ENCODE assay signal across 19 mouse cellular contexts in the genomic region with DNA sequence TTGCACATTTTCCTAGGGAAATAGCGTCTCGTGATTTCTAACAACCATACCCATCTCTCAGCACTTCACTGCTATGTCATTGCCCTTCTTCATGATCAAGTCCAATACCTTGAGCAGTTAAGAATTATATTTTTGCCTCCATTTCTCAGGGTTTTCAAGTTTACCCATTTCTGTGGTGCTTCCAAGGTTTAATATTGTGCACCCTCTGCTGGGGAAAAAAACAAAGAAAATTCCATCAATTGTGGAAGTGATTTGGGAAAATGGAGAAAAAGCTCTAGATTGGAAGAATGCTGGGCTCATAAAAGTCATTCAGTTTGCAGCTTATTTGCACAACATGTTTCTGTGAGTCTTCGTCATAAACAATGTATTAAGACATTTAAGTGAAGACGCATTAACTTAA. TPM values are rescaled to one million over a fixed set of nuclear protein-coding genes. Genes with fewer than 3 reads are reported as not detected.
A peak's percentile ranks its signal among the peaks of the same experiment; 100 is the strongest.
DNase-seq lines count a peak whose midpoint lies in the region; ATAC-seq and TF ChIP-seq lines count a peak whose summit lies in the region.
"Had no signal": no experiment of that assay in that cellular context is flagged by ENCODE, and none has a peak within 500 bp of the region (broad histone marks: within the 10 kb centered on the region; RNA-seq: fewer than 3 reads in every experiment).

No protein-coding gene starts in this region.

- peak; percentile 20 for DNase-seq in forebrain, embryonic 14.5 days (ENCODE audit: low spot score)
- DNase-seq in layer of hippocampus, adult 2 months (ENCODE audit: low spot score in 2 of 2): no peak
- DNase-seq in layer of hippocampus, adult 8-10 months (ENCODE audit: low spot score in 2 of 2): no peak
- no peak for DNase-seq in midbrain, postnatal 0 days (ENCODE audit: low spot score)
- DNase-seq in midbrain, embryonic 10.5 days (ENCODE audit: low spot score): no peak
- DNase-seq in frontal cortex, postnatal 36 days (ENCODE audit: low spot score in 2 of 2): no peak
- DNase-seq: adrenal gland, postnatal 14 days; cerebellum, adult 11 months; cerebellum, adult 9-11 months; cerebellum, postnatal 36 days; gastrocnemius, postnatal 14 days had no signal

- no peaks in the 10 kb centered on the region for H3K27me3 ChIP-seq in forebrain, embryonic 14.5 days (replicated peaks; ENCODE audit: control insufficient read depth, insufficient read depth, low read length)
- H3K27me3 ChIP-seq in forebrain, embryonic 13.5 days: no peaks in the 10 kb centered on the region
- no peaks in the 10 kb centered on the region for H3K27me3 ChIP-seq in midbrain, postnatal 0 days (ENCODE audit: insufficient read depth, low read length)
- H3K27me3 ChIP-seq in midbrain, embryonic 10.5 days (ENCODE audit: low read depth, poor library complexity, severe bottlenecking): no peaks in the 10 kb centered on the region
- H3K27me3 ChIP-seq: embryonic facial prominence, embryonic 13.5 days; forebrain, embryonic 12.5 days; heart, embryonic 12.5 days; Patski had no signal

- no peak overlapping the region for H3K4me2 ChIP-seq in forebrain, embryonic 14.5 days (ENCODE audit: low read length)
- H3K4me2 ChIP-seq in forebrain, embryonic 13.5 days: no peak overlapping the region
- H3K4me2 ChIP-seq in midbrain, postnatal 0 days (ENCODE audit: low read depth, low read length, poor library complexity, severe bottlenecking): no peak overlapping the region
- H3K4me2 ChIP-seq: embryonic facial prominence, embryonic 13.5 days; forebrain, embryonic 12.5 days; heart, embryonic 12.5 days had no signal

- 95% methylated on average over 4 of the region's 4 CpGs for WGBS in forebrain, embryonic 14.5 days
- 95% methylated on average over 4 of the region's 4 CpGs for WGBS in forebrain, embryonic 13.5 days
- 95% methylated on average over 4 of the region's 4 CpGs for WGBS in midbrain, postnatal 0 days
- 95% methylated on average over 4 of the region's 4 CpGs for WGBS in midbrain, embryonic 10.5 days

- H3K9me3 ChIP-seq in forebrain, embryonic 14.5 days (replicated peaks; ENCODE audit: control insufficient read depth, low read length): no peaks in the 10 kb centered on the region
- no peaks in the 10 kb centered on the region for H3K9me3 ChIP-seq in forebrain, embryonic 13.5 days (replicated peaks)
- H3K9me3 ChIP-seq in midbrain, postnatal 0 days (ENCODE audit: low read length): no peaks in the 10 kb centered on the region
- H3K9me3 ChIP-seq in midbrain, embryonic 10.5 days (replicated peaks): no peaks in the 10 kb centered on the region
- H3K9me3 ChIP-seq: embryonic facial prominence, embryonic 13.5 days; forebrain, embryonic 12.5 days; heart, embryonic 12.5 days had no signal

- H3K4me3 ChIP-seq in forebrain, embryonic 14.5 days (ENCODE audit: low read depth, low read length): no peak overlapping the region
- no peak overlapping the region for H3K4me3 ChIP-seq in forebrain, embryonic 13.5 days
- H3K4me3 ChIP-seq in layer of hippocampus, adult 2 months: no peak overlapping the region
- H3K4me3 ChIP-seq in midbrain, postnatal 0 days (ENCODE audit: low read depth, low read length): no peak overlapping the region
- no peak overlapping the region for H3K4me3 ChIP-seq in midbrain, embryonic 10.5 days
- H3K4me3 ChIP-seq: embryonic facial prominence, embryonic 13.5 days; forebrain, embryonic 12.5 days; heart, embryonic 12.5 days had no signal

- no peak for ATAC-seq in forebrain, embryonic 14.5 days
- no peak for ATAC-seq in forebrain, embryonic 13.5 days
- no peak for ATAC-seq in midbrain, postnatal 0 days (ENCODE audit: low FRiP score)
- ATAC-seq: activated CD4-positive, CD25-positive, alpha-beta regulatory T cell, adult 4 months; hindbrain, embryonic 16.5 days; Patski had no signal

- no peak overlapping the region for H3K9ac ChIP-seq in forebrain, embryonic 14.5 days (ENCODE audit: low read length)
- H3K9ac ChIP-seq in forebrain, embryonic 13.5 days: no peak overlapping the region
- no peak overlapping the region for H3K9ac ChIP-seq in midbrain, postnatal 0 days (replicated peaks; ENCODE audit: low read length, poor library complexity, severe bottlenecking)
- H3K9ac ChIP-seq: embryonic facial prominence, embryonic 13.5 days; forebrain, embryonic 12.5 days; heart, embryonic 12.5 days had no signal

- H3K4me1 ChIP-seq in forebrain, embryonic 14.5 days (ENCODE audit: control insufficient read depth, insufficient read depth, low read length): no peaks in the 10 kb centered on the region
- H3K4me1 ChIP-seq in forebrain, embryonic 13.5 days: no peaks in the 10 kb centered on the region
- no peaks in the 10 kb centered on the region for H3K4me1 ChIP-seq in midbrain, postnatal 0 days (ENCODE audit: insufficient read depth, low read length)
- no peaks in the 10 kb centered on the region for H3K4me1 ChIP-seq in midbrain, embryonic 10.5 days
- H3K4me1 ChIP-seq: embryonic facial prominence, embryonic 13.5 days; forebrain, embryonic 12.5 days; heart, embryonic 12.5 days had no signal

- no peak overlapping the region for H3K27ac ChIP-seq in forebrain, embryonic 14.5 days (ENCODE audit: low read depth, low read length)
- no peak overlapping the region for H3K27ac ChIP-seq in forebrain, embryonic 13.5 days
- no peak overlapping the region for H3K27ac ChIP-seq in layer of hippocampus, adult 2 months
- no peak overlapping the region for H3K27ac ChIP-seq in midbrain, postnatal 0 days (ENCODE audit: low read depth, low read length)
- no peak overlapping the region for H3K27ac ChIP-seq in midbrain, embryonic 10.5 days (replicated peaks)
- H3K27ac ChIP-seq: embryonic facial prominence, embryonic 13.5 days; forebrain, embryonic 12.5 days had no signal

- no peaks in the 10 kb centered on the region for H3K36me3 ChIP-seq in forebrain, embryonic 14.5 days (ENCODE audit: control insufficient read depth, insufficient read depth, low read length)
- no peaks in the 10 kb centered on the region for H3K36me3 ChIP-seq in forebrain, embryonic 13.5 days (ENCODE audit: poor library complexity, severe bottlenecking)
- H3K36me3 ChIP-seq in midbrain, postnatal 0 days (ENCODE audit: insufficient read depth, low read length): no peaks in the 10 kb centered on the region
- no peaks in the 10 kb centered on the region for H3K36me3 ChIP-seq in midbrain, embryonic 10.5 days
- H3K36me3 ChIP-seq: embryonic facial prominence, embryonic 13.5 days; forebrain, embryonic 12.5 days; heart, embryonic 12.5 days had no signal

- TF ChIP-seq CTCF in layer of hippocampus, adult 2 months (conservative IDR thresholded peaks at IDR 0.05): peak; percentile 70
- TF ChIP-seq CTCF in midbrain, postnatal 0 days (IDR thresholded peaks at IDR 0.05): peak; percentile 55

RNA-seq across cellular contexts. Expression of gene Cntn3, which starts 17.2 kb away (rescaled TPM):
- polyA plus RNA-seq in forebrain, embryonic 14.5 days (2014; fragmentation: Nextera tagmentation; extraction: Ambion mirVana): 1.1 and 1.5 TPM in 2 replicates
- polyA plus RNA-seq in forebrain, embryonic 13.5 days (2015; fragmentation: Nextera tagmentation; extraction: Ambion mirVana): 1.1 and 1.2 TPM in 2 replicates
- total RNA-seq in layer of hippocampus, adult 2 months (2021): 10 to 100 TPM; 12.1 to 13.7 TPM
- 10 to 100 TPM; 12.7 to 15.8 (median 14.8) TPM for total RNA-seq in layer of hippocampus, adult 8-10 months (2022)
- 8.8 and 10.7 TPM in 2 replicates for total RNA-seq in midbrain, postnatal 0 days (2014; rRNA removed)
- 2.9 and 3.0 TPM in 2 replicates for polyA plus RNA-seq in midbrain, postnatal 0 days (2015; fragmentation: Nextera tagmentation; extraction: Ambion mirVana)
- 0.47 and 0.53 TPM in 2 replicates for polyA plus RNA-seq in midbrain, embryonic 10.5 days (2016; fragmentation: Nextera tagmentation; extraction: Ambion mirVana)
- total RNA-seq: gastrocnemius, adult 18-20 months had no signal
- polyA plus RNA-seq: activated CD4-positive, CD25-positive, alpha-beta regulatory T cell, adult 4 months had no signal
